Mouse (Mus musculus) spleen, adult 18-20 months (tissue): Measurements from ENCODE around the gene Dock8.

Experiments used
- DNase-seq, 2 experiments: peaks; one replicate each; pipeline ENCODE4 v3.0.0; 2022; ENCODE audit warnings: mixed read lengths in 2 of 2

Dock8 gene

GRCm38 (mm10) chr19:25207731-25208361 is 208.5 kb downstream of the Dock8 start:
- DNase-seq: no peak

GRCm38 (mm10) chr19:25208596-25209110 is 209.3 kb downstream of the Dock8 start:
- no peak for DNase-seq

GRCm38 (mm10) chr19:25220611-25221010 is 221.3 kb downstream of the Dock8 start:
- DNase-seq: no peak

GRCm38 (mm10) chr19:25221964-25222640 is 222.8 kb downstream of the Dock8 start:
- no peak for DNase-seq

GRCm38 (mm10) chr19:25230058-25230974 is 231.0 kb downstream of the Dock8 start:
- DNase-seq: no peak

- no peak for DNase-seq
These were observed 231.6 kb downstream of the Dock8 start for GRCm38 (mm10) chr19:25230975-25231334.

DNA sequence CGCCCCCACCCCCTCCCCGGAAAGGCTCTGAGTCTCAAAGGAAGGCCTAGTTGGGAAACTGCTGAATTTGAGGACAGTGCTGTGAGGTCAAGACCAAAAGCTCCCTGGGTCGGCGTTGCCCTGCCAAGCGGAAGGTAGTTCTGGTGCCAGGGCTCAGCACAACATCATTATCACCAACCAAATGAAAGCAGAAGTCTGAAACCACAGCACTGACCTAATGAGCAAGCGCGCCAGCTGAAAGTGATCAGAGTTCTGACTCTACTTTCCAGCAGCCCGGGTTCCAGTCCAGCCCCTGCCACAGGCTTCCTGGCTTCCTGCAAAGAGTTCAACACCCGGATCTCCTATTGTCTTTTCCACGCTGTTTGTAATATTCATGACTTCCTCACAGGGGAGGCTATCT is 232.7 kb downstream of the Dock8 start:
- DNase-seq: no peak

DNA sequence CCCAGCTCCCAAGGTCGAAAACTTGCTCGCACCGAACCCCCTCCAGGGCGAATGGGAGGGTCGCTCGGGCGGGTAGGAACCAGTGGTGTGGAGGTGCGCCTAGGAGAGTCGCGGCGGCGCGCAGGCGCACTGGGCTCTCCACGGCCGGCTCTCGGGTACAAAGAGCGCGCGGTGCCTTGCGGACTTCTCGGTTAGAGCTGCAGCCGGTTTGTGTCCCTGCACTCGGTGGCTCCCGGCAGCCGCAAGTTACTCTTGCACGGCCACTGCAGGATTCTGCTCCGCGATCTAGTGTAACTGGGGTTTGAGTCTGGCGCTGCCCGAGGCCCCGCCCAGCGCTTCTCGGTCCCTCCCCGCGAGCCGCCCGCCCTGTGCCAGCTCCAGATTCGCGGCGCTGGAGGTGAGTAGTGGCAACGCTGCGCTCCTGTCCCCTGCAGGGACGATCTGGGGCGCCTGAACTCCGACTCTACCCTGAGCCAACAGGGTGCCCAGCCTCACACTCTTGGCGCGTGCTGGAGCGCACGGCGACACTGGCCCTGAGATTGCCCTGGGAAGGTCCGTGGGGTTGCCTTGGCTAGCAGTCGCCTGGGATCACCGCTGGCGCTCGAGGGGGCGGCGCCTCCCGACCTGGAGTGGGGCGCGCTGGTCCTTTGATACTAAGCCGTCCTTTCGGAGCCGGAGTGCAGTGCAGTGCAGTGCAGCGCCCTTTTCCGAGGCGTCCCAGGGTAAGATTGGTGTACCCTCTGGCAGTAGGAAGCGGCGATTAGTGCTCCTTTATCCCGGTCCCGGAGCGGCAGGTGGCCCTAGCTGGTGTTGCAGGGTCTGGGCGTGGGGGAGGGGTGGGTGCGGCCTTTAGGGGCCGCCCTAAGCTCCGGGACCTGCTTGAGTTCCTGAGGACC is 237.5 kb downstream of the Dock8 start, which contains the start of gene Kank1:
Gene Kank1 (plus strand): TSS at position 380 of the 896 bp plus-strand sequence.
- peak in 1 of 2 experiments; percentile 11 for DNase-seq

GRCm38 (mm10) chr19:25237492-25238040 is 238.2 kb downstream of the Dock8 start:
- no peak for DNase-seq

DNA sequence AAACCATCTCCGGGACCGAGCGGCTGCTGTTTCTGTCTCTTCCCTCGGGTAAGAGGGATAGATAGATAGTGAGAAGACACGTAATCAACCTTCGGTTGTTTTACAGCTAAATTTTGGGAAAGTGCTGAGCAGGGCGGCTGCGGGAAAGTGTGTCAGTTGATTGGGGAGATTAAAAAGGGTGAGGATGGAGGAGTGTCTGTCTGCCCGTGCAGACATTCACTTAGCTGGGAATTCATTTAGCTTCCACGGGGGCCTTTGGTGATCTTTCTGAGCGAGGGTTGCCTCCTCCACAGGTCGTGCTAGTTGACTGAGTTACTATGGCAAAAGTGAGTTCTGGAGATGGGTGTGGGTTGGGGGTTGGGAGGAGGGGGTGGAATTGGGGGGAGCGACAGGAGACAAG is 238.8 kb downstream of the Dock8 start:
- no peak for DNase-seq

- DNase-seq: no peak
These were observed 244.2 kb downstream of the Dock8 start for GRCm38 (mm10) chr19:25243566-25243965.

DNA sequence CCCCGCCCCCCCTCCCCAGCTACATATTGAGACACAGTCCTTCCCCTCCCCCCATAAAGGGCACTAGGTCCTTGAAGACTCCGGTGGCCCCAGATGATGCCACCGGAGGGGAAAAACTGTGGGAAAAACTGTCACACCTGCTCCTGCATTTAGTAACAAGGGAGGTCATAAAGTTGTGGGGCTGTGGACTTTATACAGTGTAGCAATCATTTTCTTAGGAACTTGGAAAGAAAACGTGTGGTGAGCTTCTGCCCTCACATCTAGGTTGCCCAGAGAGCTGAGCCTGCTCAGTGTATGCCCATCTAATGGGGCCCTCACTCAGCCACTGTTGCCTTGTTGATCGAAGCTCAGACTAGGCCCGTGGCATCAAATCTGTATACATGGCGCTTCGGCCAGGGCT is 246.7 kb downstream of the Dock8 start:
- no peak for DNase-seq

- no peak for DNase-seq
These were observed 248.7 kb downstream of the Dock8 start for GRCm38 (mm10) chr19:25247858-25248552.

DNA sequence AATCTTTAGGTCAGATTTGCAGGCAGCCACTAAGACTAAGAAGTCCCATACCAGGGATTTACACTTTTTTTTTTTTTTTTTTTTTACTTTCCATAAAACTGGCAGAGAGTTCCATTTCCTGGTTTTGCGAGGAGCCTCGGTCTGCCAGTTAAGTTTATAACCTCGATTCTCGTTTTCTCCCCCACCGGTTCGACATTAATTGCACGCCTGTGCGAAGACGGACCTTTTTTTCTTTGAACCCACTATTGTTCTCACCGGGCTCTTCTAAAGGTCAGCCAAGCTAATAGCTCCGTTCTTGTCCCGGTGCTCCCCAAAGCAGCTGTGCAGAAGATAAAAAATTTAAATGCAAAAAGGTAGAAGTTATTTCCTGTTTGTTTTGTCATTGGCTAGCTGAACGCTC is 249.9 kb downstream of the Dock8 start:
- DNase-seq: no peak

- DNase-seq: no peak
These were observed 252.3 kb downstream of the Dock8 start for GRCm38 (mm10) chr19:25251610-25252140.
